Mouse (Mus musculus) brain, adult 10 weeks (tissue): ENCODE data around the gene L3mbtl4. TPM values are rescaled to one million over a fixed set of nuclear protein-coding genes. Genes with fewer than 3 reads are reported as not detected.

Experiments used
- polyA plus RNA-seq: library from polyadenylated mRNA; stranded (reverse); fragments of 350-450 nt; fragmentation: Illumina TruSeq; extraction: RNeasy Lipid Tissue Mini Kit (QIAGEN cat#74804); gene quantifications from one replicate; pipeline ENCODE4 v1.2.3, GENCODE M21; 2015; ENCODE audit warnings: low read depth, low replicate concordance

Gene L3mbtl4
- 0.61 TPM for polyA plus RNA-seq

DNA sequence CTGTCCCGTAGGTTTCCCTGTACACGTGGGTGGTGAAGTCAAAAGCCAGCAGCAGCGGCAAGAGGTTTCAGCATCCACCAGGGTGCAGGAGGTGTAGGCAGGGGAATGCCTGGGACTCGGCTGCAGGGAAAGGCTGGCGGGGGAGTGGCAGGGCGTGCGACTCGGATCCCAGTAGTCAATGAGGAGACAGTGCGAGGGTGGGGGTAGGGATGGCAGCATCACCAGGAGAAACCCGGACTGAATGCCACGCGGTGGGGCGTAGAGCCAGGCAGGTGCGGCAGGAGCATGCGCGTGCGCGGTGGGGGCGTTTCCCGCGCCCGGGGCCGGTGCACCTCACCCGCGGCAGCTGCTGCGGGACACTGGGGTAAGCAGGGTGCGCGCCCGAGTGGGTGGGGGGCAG lies at the start of gene L3mbtl4:
TSS of gene L3mbtl4 (plus strand) at position 271 of the 400 bp plus-strand sequence.

DNA sequence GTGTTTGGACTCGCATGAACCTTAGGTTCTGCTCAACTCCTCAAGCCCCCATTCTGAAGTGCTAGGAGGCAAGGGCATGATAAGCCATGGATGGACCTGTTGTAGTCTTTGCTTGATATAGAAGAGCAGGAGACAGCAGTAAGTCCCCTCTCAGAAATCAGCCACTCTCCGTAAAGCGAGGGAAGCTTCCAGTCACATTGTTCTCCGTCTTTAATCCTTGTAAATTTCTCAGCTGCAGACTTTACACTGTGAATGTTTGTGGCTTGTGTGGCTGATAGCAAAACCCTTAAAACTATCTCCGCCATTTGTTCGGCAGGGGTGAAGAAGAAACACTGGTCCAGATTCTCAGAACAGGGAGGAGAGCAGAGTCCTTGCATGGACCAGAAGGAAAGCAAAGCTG lies 552.7 kb downstream of the L3mbtl4 start, which contains the start of gene Tmem200c:
TSS of gene Tmem200c (plus strand) at position 301 of the 400 bp plus-strand sequence.

